9 mouse cellular contexts compared by ENCODE assay signal in the genomic region with DNA sequence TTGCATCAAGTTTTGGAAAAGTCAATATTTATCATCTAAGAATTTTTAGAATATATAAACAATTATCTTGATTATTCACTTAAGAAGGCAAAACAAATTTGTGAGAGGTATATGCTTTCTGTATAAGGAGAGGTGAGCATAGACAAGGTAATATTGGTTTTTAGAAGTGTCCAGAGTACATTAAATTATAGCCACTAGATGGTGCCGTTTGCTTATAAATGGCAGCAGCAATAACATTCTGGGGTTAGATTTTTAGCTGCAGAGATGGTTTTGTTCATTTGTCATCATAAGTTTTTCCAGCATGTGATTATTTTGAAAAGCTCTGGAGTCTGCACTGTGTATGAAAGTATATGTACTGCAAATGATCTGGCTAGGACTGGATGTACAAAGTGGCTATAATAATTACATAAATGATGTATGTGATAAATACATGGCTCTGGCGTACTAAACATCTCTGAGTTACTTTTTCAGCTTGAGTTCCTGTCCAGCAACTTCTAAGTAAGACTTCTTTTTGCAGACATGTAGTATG.
DNase-seq lines count a peak whose midpoint lies in the region; ATAC-seq and TF ChIP-seq lines count a peak whose summit lies in the region.
"Had no signal": no experiment of that assay in that cellular context is flagged by ENCODE, and none has a peak within 500 bp of the region (broad histone marks: within the 10 kb centered on the region; RNA-seq: fewer than 3 reads in every experiment).

No protein-coding gene starts in this region.

- H3K4me1 ChIP-seq in hindbrain, postnatal 0 days (ENCODE audit: insufficient read depth, low read length) = no peaks in the 10 kb centered on the region
- H3K4me1 ChIP-seq: limb, embryonic 13.5 days had no signal

- H3K4me3 ChIP-seq in gastrocnemius, adult 2 months = no peak overlapping the region
- no peak overlapping the region for H3K4me3 ChIP-seq in hindbrain, postnatal 0 days (ENCODE audit: low read length)
- H3K4me3 ChIP-seq: limb, embryonic 13.5 days had no signal

- ATAC-seq in hindbrain, postnatal 0 days = no peak

- no peak for DNase-seq in gastrocnemius, adult 2 months
- no peak for DNase-seq in gastrocnemius, postnatal 25 days
- peak; percentile 33 for DNase-seq in thymus, postnatal 14 days
- no peak for DNase-seq in thymus, postnatal 36 days
- DNase-seq in hindbrain, postnatal 0 days (ENCODE audit: low spot score) = peak; percentile 83
- DNase-seq in gastrocnemius, postnatal 4 days (ENCODE audit: low spot score in 2 of 2) = no peak
- no peak for DNase-seq in right cerebral cortex, postnatal 4 days
- DNase-seq in right cerebral cortex, adult 18-20 months = no peak

- H3K4me2 ChIP-seq in hindbrain, postnatal 0 days (ENCODE audit: low read depth, low read length) = no peak overlapping the region
- H3K4me2 ChIP-seq: limb, embryonic 13.5 days had no signal

- TF ChIP-seq CTCF in gastrocnemius, adult 2 months (IDR thresholded peaks at IDR 0.05) = peak; percentile 49
- peak; percentile 70 for TF ChIP-seq CTCF in hindbrain, postnatal 0 days (IDR thresholded peaks at IDR 0.05; ENCODE audit: low read depth)

- 58% methylated on average over 2 of the region's 2 CpGs for WGBS in hindbrain, postnatal 0 days

- H3K9me3 ChIP-seq in hindbrain, postnatal 0 days (ENCODE audit: low read length) = no peaks in the 10 kb centered on the region
- H3K9me3 ChIP-seq: limb, embryonic 13.5 days had no signal

- peaks cover 5% of the 10 kb centered on the region; the same call in 1 of the 2 replicates for H3K36me3 ChIP-seq in hindbrain, postnatal 0 days (ENCODE audit: insufficient read depth, low read length)

- no peaks in the 10 kb centered on the region for H3K27me3 ChIP-seq in hindbrain, postnatal 0 days (ENCODE audit: insufficient read depth, low read length)
- H3K27me3 ChIP-seq: limb, embryonic 13.5 days had no signal

- no peak overlapping the region for H3K9ac ChIP-seq in hindbrain, postnatal 0 days (replicated peaks; ENCODE audit: low read length)
- H3K9ac ChIP-seq: limb, embryonic 13.5 days had no signal

- intact Hi-C loops in gastrocnemius, adult 2 months (cut with DNase I) = no loop called here

- H3K27ac ChIP-seq in gastrocnemius, adult 2 months = no peak overlapping the region
- no peak overlapping the region for H3K27ac ChIP-seq in hindbrain, postnatal 0 days
- H3K27ac ChIP-seq: limb, embryonic 13.5 days had no signal

Comparison
In these comparisons a context has a peak if more than half of its experiments do, and no peak if none do; other contexts are left out.
1. DNase-seq: peak in thymus, postnatal 14 days (single experiment) and hindbrain, postnatal 0 days (single experiment); none in gastrocnemius, adult 2 months (single experiment), gastrocnemius, postnatal 25 days (single experiment), thymus, postnatal 36 days (0 of 2), gastrocnemius, postnatal 4 days (0 of 2), right cerebral cortex, postnatal 4 days (single experiment) and right cerebral cortex, adult 18-20 months (single experiment).